Mouse (Mus musculus): ENCODE results near the gene Vav2.

The Vav2 gene

DNA sequence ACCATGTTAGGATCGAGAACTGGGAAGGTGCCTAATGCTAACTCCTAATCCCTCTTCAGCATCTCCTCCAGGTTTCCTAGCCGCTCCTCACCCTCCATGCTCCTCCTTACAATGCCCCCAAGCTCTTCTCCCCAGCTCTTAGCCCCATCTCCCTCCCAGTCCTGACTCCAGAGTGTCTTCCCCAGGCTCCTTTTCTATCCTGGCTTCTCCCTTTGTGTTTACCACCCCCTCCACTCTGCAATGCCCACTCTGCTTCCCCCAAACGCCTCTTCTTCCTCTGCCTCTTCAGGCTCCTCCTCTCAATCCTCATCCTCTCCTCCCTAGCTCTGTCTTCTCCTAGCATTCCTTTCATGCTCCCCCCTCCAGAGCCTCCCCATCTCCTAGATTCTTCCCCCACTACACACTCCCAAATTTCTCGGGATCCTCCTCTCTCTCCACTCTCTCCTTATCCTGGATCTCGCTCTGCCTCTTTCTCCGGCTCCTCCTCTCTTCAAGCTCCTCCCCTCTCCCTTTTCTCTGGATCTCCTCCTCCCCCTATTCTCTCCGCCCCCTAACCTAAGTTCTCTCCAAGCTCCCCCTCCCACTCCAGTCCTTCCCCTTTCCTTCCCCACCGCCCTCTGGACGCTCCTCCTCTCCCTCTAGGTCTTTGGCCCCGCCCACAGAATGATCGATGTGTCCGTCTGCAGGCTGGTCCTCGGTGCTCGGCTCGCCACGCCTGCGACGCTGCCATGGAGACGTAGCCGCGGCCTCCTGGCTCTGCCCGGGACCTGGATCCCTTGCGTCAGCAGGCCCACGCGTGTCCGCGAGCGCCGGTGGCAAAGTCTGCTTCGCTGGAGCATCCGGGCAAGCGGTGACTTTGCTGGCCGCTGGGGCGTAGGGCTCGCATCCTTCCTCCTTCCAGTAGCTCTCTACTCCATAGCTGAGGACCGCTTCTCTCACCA, 15.2 kb upstream of the Vav2 start, which contains the start of gene Brd3os:
Brd3os (plus strand) TSS at position 558 of the 941 bp plus-strand sequence.
- peak; percentile 98 for DNase-seq

DNA sequence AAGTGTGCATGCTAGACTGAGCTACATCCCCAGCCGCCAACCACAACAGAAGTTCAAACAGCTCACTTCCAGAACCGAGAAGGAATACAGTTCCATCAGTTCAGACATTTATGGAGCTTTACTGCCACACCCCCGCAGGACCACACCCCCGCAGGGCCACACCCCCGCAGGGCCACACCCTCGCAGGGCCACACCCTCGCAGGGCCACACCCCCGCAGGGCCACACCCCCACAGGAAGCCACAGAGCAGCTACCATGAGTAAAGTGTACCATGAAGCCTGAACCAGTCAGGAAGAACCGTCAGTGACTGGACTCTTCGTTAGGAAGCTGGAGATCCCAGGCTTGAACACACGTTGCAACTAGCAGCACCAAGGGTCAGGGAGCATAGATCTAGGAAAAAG, 11.4 kb upstream of the Vav2 start:
- DNase-seq: no peak

DNA sequence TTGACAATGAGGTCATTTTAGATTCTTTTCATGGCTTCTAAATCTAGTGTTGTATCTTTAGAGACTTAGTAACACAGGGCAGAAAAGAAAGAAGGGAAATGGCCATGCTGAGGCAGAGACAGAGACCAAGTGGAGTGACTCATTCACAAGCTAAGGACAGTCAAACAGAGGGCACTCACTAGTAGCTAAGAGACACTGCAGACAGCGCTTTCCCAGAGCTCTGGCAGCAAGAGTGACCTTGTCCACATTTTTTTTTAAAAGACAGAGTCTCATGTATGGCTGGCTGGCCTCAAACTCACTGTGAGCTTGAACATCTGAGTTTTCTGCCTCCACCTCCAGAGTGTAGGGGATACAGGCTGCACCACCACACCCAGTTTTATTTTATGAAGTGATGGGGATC, 11.0 kb upstream of the Vav2 start:
- DNase-seq: no peak

DNA sequence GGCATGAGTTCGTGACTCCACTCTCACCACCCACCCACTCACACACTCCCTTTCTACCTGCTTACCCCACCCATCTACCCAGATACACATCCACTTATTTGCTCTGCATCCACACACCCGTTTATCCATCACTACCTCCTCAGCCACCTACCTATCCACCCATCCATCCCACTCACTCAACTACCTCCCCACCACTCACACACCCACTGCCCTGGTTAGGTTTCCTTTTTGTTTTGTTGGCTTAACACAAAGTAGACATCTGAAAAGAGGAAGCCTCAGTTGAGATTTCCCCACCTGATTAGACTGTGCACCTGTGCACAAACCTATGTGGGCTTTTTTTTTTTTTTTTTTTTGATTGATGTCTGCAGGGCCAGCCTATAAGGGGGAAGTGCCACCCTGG, 5.8 kb upstream of the Vav2 start:
- no peak for DNase-seq

DNA sequence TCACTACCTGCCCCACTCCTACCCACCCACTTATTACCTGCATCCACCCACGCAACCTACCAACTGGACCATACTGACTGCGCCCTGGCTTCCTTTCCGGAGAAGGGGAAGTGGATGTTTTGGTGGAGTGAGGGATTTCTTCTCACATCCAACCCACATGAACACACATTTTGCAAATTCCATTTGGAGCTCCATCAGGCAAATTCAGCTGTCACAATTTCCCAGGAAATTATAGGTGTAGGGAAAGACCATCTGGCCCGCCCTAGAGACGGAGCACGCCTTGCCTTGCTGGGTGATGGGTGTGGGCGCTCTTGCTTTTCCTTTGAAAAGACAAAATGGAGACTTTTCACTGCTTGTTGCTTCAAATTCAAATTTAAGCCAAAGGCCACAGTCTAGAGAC, 3.8 kb upstream of the Vav2 start:
- peak; percentile 83 for DNase-seq

DNA sequence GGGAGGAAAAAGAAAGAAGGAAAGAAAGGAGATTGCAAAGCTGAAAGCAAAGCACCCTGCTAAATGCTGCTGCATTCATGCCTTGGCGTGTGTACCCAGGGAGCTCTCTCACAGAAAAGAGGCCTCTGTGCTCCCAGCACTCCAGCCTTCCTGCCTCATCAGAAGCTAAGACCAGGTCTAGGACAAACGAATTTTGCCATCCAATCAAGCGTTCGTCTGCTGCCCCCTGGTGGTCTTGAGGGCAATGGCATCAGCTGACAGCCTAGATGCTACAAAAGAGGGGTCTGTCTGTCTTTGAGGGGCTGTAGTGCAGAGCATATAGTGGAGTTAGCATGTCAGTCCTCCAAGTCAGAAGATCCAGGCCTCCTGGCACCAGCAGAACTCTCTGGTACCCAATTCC, 1.2 kb upstream of the Vav2 start:
- DNase-seq: peak; percentile 76

DNA sequence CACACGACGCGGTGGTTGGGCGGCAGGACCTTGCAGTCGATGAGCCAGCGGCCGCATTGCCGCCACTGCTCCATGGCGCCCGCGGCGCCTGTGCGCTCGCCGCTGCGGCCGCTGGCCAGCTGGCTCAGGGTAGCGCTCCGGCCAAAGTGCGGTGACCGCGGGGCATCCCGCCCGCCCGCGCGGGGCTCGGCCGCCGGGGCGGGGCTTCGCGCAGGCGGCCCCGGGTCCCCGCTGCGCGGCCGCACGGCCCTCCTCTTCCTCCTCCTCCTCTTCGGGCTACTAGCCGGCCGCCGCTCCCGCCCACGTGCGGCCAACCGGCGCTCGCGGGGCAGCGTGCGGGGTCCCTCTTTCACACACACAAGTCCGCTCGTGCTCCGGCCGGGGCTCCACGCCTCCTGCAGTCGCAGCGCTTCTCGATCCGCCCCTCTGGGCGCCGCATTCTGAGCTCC, 403 bp downstream of the Vav2 start:
- peak; percentile 38 for DNase-seq

DNA sequence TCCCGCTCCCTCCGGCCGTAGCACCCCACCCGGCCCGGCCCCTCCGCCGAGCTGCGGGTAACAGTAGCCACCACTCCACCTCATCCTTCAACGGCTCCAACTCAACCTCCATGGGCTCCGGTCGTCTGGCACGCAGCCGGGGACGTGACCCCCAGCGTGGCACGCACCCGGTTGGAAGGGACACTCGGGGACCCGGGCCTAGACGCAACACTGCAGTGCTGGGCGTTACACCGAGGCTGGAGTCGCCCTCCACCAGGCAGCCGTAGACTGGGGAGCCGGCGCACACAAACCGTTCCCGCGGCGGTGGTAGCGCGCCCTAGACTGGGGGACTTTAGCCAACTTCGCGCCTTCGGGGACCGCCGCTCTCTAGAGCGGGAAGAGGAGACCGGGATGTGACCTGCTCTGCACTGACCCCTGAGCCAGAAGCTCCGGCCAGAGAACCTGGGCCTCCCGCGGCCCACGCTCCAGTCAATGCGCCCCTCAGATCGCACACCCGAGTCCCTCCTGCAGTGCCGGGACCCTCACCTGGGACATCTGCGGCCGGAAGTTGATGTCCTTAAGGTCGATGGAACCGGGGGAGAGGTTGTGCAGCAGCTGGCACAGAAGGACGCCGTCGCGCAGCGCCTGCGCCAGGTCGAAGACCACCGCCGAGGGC, 955 bp downstream of the Vav2 start:
- DNase-seq: no peak

DNA sequence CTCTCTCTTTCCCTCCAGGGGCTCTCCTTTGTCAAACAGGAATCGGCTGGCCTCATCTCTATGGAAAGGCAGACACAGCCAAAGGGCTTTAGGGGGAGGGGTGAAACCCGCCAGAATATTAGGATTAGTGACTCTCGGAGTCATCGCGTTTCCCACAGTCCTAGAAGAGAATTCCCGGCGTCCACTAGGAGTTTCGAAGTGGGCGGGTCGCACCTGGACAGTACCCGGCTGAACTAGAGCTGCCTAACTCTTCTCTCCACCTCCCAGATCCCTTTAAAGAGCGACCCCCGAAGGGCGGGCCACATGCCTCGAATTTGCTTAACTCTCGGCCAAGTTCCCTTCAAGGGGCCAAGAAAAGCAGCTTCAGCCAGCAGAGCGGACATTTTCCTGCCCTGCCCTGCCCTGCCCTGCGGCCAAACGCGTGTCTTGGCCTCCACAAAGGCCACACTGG, 1.6 kb downstream of the Vav2 start:
- no peak for DNase-seq

DNA sequence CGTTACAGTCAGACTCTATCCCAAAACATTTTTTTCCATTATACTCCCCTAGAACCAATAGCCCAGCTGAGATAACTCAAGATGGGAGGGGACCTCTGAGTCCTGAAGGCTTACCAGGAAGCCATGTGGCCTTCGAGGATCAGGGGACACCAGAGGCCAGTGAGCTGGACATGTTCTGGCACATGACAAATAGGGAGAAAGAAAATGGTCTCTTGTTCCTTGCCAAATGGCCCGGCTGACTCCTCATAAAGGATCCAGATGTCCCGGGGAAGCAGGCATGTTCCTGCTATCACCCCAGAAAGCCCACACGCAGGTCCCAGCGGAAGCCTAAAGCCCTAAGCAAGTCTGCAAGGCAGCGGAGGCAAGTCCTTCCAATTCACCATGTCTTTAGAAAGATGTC, 3.2 kb downstream of the Vav2 start:
- DNase-seq: no peak

DNA sequence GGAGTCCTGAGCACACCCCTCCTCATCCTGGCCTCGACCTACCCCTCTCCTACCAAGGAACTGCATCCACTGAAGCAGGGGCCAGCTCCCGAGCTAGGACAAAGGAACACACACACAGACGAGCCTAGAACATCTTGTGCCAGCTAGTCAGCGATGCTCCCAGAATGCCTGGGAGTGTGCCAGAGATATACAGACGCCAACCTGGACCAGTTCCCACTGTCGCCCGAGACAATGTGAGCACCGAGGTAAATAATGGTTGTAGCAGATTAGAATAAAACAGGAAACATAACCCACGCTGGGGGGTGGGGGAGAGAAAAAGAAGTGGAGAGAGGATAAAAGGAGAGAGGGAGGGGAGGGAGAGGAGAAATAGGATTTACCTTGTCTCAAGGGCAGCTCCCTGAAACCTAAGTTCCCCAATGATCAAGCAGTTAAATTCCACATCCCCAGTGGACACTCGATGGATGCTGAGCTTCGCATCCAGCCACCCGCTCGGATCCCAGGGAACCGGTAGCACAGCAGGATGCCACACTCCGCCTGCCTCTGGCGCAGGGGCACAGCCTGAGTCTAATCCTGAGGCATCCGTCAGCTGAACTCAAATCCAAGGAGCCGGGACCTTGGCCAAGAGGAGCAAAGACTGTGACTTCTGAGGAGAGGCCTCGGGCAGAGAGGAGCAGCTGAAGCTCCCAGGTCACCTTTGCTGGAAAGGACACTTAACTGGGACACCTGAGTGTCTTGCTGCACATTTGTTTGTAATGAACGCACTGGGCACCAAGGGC, 5.4 kb downstream of the Vav2 start:
- DNase-seq: peak; percentile 62

DNA sequence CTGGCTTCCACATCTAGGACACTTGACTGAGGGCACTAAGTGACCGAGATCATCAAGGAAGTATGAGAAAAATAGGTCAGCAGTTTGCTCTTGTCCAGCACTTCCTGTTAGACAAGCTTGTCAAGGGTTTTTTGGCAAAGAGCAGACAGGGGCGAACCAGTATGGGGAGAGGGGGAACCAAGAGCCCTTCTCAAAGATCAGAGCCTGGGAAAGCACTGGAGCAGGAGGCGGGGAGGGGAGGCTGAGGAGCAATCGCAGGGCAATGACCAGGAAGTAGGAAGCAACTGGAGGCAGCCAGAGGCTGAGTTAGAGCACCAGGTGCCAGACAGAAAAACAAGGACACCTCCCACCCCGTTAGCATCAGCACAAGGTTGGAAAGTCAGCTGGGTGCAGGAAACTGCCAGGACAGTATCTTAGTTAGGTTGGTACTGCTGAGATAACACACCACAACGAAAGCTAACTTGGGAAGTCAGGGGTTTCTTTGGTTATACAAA, 8.2 kb downstream of the Vav2 start:
- DNase-seq: no peak

DNA sequence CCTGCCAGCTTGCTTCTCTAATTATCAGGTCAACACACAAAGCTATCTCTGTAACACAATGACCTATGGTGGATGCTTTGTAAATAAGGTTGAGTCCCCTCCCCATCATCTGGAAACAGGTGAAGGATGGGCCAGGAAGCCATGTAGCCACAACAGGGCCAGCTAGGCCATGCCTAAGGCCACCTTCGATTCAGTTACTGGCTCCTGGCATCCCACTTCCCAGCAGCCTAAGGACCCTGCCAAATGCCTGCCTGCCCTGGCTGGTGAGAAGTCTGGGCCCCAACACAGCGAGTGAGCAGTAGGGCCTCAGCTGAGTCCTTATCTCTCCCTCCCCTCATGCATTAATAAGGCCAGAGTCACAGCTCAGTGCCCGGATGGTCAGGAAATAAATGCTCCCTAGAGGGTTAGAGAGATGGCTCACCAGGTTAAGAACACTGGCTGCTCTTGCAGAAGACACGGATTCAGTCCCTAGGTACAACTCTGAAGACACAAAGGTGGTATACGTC, 9.1 kb downstream of the Vav2 start:
- no peak for DNase-seq

DNA sequence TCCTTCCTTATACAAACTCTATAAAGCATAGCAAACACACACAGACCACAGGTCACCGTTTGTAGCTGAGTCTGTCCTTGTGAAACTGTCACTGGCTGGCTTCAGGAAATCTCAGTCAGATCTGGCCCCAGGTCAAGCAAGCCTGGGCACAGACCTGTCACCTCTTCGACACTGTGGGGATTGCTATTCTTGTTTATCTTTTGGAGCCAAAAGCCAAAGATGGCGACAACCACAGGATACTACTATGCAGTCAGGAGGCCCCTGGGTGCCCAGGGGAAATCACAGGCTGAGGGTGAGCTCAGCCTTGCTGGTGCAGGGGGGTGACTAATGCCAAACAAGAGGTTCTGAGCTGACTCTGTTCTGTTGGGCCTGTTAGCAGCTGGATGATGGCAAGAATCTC, 10.4 kb downstream of the Vav2 start:
- DNase-seq: no peak

DNA sequence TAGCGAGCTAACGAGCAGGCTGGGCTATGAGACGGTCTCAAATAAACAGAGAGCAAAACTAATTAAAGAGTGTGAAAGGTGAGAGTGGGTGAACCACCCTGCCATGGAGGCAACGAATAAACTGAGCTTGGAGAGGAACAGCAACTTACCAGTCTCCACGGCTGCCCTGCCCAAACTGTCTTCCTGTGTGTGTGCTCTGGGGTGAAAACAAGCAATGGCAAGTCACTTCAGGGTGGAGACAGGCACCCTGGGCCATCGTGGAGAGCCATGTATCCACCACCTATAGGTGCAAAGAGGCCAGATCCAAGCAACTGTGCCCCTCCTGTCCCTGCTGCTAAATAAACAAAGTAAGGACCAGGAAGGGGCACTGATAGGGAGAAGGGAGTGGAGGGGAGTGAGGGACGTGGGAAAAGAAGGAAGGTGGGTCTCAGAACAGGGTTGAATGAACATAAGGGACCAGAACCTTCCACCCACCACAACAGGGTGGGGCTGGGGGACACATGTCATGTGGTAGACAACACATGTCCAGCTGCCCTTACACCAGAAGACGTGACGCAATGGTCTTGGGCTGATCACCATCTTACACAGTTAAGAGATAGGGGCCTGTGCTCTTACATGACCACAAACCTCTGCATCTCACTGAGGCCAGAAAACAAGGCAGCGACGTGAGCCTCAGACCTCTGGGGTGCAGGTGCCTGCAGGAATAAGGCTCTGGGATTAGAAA, 11.6 kb downstream of the Vav2 start:
- DNase-seq: no peak

DNA sequence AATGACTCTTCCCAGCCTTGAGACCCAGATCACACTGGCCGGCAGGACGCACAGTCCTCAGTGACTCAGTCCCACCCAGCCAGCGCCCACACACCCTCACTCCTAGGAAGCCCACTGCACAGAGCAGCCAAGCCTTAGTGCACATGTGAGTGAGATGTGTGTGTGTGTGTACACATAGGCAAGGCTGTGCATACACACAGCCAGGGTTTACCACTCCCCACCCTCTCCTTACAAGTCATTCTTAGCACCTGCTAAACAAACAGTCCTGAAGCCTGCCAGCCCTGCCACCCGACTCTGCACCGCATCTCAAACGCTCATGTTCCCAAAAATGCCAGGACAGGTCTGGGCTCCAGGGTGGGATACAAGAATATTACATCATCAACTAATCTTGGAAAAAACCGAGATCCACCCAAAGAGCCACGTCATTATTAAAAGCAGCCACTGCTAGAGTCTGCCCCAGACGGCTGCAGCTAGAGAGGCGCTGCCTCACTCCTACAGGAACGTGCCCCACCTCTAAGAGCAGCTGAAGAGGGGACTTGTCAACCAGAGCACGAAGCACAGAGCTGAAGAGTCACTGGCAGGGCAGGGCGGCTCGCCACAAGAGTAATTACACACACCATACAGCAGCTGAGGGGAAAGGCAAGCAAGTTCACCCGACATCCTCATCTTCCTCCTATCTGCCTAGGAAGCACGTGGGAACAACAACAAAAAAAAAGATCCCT, 12.7 kb downstream of the Vav2 start:
- DNase-seq: peak; percentile 21

DNA sequence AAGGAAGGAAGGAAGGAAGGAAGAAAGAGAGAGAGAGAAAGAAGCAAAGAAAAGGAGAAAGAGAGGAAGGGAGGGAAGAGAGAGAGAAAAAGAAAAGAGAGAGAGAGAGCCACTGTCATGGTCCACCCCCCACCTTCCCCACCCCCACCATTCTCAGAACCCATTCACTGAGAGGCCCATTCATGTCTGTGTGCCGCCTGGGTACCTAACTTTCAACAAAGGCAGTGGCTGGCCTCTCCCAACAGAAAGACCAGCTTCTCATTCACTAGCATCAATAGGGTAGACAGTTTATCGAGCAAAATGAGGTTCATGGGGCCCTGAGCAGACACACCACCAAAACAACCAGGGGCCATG, 13.3 kb downstream of the Vav2 start:
- DNase-seq: no peak

DNA sequence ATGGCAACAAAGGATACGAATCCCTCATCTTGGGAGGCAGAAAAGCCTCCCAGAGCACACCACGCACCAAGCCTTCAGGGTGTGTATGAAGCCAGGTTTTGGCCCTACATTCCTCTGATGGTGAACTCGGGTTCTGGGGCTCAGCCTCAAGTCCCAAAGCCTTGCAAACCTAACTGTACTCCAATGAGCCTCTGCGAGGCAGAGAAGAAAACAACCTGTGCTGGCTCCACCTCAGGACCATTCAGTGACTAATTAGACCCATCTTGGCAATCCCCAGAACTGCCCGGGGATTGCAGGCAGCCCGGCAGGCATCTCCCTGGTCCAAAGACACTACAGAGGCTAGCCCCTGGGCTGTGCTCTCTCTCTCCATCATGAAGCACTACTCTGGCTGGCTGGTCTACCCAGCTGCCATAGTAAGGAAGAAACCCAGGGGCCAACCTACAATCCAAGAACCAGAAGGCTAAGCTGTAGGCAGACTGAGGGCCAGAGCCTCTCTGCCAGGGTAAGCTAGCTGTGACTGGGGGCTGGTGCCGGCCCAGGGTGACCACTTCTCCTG, 14.5 kb downstream of the Vav2 start:
- DNase-seq: no peak

DNA sequence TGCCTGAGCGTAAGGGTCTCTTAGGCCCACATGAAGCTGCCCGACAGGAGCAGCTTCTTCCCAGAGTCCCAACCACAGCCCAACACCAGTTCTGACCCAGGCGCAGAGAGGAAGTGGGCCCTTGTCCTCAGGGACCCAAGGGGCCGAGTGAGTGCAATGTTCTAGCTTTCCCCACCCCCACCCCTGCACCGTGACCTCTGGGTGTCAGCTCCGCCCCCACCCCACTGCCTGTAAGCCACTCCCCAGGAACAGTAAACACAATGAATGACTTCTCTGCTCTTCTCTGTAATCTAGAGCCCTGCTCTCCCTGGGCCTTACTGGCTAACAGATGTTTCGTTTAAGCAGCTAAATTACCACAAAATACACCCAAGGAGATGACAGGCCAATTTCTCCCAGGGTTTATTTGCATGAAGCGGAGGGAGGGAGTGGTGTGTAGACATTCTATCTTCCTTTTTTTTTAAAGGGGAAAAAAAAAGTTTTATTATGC, 15.1 kb downstream of the Vav2 start:
- DNase-seq: no peak

DNA sequence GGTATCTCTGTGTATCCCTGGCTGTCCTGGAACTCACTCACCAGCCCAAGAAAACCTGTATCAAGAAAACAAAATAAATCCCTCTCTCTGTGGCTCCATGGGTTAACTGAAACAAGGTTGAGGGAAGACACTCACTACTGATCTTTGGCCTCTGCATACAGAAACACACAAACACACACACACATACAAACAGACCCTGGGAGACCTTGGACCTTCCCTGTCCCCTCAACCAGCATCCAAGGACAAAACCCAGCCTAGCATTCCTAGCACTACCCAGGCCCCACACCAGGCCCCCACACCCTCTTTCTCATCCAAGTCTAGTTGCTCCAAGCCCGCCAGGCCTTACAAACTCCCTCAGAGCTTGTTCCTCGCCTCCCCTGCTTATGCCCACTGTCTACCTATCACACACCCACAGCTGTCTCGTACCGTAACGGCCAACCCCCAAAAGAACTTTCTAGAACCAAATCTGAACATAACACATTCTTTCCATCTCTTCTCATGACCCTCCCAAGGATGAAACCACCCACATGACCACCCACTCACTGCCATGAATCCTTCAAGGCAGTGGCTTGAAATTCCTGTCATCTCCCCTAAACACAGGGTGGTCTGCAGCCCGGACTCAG, 16.2 kb downstream of the Vav2 start:
- no peak for DNase-seq

DNA sequence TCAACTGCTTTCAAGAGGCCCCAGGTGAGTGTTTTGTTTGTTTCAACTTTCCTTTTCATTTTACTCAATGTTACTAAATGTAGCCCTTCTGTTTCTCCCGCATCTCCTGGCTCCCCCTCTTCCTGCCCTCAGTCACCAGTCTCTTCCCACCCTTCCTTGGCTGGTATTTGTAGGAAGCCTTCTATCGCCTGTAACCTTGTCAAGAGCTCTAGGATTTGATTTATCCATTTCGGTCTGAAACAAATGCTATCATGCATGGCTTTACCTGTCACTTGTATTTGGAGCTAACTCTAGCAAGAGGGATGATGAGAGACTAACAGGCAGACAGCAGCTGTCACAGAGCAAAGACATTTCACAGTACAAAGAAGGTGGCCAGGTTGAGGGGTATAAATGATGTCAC, 18.6 kb downstream of the Vav2 start:
- no peak for DNase-seq

All from right cerebral cortex, adult 18-20 months (tissue).